Mouse (Mus musculus) c-Kit-positive CD71-negative TER-119-negative erythroid progenitor cells, embryonic 14.5 days (primary cell): ENCODE measurements around the gene Tom1l1.

ENCODE experiments used
- DNase-seq: peaks from one replicate; pipeline ENCODE4 v3.0.0-alpha.2; 2013; ENCODE audit warnings: low read depth

The Tom1l1 gene

DNA sequence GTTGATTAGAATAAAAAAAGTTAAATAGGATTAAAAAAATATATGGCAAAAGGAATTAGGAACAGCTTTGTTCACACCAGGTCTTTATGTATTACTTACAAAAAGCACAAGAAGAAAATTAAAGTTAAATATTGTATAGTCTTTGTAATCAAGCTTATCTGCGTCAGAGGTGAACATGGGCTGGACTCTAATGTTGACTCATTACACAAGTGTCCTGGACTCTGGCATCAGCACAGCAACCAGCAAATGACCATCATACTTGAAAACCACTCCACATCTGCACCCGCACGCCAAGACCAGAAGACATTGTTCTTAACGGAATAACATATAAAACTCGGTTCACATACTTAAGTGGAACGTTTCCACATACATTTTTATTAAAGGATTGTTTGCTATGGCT is 20.8 kb downstream of the Tom1l1 start:
- no peak for DNase-seq

GRCm38 (mm10) chr11:90666916-90667315 is 21.2 kb downstream of the Tom1l1 start:
- DNase-seq = no peak

- no peak for DNase-seq
Measured at GRCm38 (mm10) chr11:90666144-90666757, 21.9 kb downstream of the Tom1l1 start.

DNA sequence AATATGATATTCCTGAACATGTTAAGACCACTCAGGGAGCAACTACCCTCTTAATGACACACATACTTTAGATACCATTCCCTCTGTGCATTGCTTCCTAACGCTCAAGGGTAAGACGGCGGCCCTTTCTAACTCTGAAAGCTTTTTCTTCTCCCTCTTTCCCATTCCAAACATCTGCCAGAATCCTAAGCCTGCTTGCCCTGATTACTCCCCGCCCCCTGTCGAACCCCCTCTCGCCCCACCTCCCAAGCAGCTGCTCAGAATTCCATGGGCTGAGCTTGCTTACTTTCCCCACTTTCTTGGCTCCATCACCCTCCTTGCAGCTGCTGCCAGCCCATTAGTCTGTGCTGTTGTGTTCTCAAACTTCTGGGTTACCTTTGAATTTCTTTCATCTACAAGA is 23.0 kb downstream of the Tom1l1 start:
- DNase-seq = no peak

GRCm38 (mm10) chr11:90664345-90664986 is 23.7 kb downstream of the Tom1l1 start:
- no peak for DNase-seq

DNA sequence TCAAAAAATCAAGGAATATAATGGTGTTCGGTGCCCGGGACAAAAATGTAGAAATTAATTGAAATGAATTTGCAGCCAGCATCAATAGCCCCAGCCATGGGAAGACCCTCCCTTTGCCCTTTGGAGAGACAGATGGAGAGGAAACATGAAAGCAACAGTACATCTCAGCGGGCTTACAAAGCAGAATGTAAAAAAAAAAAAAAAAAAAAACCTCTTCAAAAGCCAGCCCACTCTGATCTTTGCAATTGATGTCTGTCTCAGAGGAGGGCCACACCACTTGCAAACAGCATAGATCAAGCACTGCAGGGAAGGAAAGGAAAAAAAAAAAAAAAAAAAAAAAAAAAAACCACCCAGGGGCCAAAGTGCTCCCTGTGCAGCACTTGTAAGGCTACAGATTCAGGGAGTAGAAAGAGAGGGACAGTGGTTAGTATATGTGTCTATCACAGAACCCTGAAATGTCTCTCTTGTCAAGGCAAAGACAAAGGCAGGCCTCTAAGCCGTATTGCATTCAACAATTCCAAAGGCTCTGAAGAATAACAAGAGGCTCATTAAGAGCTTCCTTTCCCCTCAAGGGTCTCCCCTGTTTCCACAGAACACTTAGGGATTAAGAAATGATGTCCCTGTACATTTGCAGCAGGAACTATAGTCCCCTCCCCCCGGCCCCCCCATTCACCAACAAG is 24.4 kb downstream of the Tom1l1 start:
- DNase-seq = no peak

- DNase-seq = no peak
Measured at GRCm38 (mm10) chr11:90663052-90663451, 25.1 kb downstream of the Tom1l1 start.

DNA sequence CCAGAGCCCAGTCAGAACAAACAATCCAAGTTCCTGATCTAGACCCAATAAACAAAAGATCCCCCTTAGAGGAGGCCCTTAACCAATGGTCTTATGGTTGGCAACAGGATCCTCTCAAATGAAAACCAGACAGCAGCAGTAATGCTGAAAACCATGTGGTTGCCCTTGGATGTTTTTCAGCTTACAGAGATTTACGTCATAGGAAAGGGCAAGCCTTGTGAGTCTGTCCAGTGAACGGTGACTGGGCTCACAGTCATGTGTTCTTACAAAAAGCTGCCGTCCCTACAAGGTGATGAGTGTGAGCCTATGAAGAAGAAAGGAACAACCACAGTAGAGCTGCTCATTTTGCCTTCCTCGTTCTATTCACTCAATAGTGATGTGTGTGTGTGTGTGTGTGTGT is 27.5 kb downstream of the Tom1l1 start:
- no peak for DNase-seq

- no peak for DNase-seq
Measured at GRCm38 (mm10) chr11:90657527-90657926, 30.6 kb downstream of the Tom1l1 start.

- no peak for DNase-seq
Measured at GRCm38 (mm10) chr11:90652603-90653002, 35.6 kb downstream of the Tom1l1 start.

DNA sequence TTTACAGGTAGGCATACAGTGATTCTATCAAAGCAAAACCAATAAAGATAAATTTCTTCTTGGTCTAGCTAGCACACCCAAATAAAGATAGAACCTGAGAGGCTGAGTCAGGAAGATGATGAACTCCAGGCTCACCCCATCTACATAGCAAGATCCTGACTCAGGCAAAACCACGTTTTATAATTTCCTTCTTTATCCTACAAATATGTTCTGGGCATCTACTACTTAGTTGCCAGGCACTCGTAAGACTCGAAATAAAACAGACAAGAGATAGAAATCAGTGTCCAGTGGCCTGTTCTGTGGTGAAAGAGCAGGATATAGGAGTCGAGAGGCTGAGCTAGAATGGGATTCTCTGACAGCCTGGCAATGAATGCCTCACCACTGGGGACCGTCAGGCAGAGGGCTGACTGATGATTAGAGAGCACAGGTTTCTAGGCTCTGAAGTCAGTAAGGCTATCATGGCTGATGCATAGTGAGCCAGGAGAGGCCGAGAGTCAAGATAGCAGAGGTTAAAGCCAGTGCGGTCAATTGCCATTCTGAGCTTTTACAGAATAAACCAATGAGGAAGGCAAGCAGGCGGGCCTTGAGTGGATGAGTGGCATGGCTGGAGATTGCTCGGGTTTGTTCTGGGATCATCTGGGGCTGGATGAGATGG is 37.8 kb downstream of the Tom1l1 start:
- no peak for DNase-seq

DNA sequence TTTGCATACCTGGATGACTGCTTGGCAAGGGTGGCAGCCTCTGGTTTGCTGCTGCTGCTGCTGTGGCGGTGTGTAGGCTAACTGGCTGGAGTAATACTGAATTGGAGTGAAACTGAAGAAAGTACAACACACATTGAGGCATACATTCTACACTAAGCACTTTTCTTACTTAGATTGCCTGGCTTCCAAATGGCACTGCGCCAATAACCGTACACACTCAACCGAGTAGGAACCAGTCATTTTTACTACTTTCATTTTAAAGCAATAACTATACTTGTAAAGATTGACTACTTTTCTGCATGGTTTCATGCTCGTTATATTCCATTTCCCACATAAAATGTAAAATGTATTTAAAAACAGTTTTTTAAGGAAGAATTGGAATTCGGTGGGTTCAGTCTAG is 38.4 kb downstream of the Tom1l1 start:
- no peak for DNase-seq

- DNase-seq = no peak
Measured at GRCm38 (mm10) chr11:90638312-90638830, 49.8 kb downstream of the Tom1l1 start.

GRCm38 (mm10) chr11:90637440-90638311 is 50.5 kb downstream of the Tom1l1 start, which contains the start of the genes Stxbp4 and Cox11:
Gene Stxbp4 (minus strand): TSS chr11:90638084.
Gene Cox11 (plus strand): TSS chr11:90638173.
- peak; percentile 88 for DNase-seq

DNA sequence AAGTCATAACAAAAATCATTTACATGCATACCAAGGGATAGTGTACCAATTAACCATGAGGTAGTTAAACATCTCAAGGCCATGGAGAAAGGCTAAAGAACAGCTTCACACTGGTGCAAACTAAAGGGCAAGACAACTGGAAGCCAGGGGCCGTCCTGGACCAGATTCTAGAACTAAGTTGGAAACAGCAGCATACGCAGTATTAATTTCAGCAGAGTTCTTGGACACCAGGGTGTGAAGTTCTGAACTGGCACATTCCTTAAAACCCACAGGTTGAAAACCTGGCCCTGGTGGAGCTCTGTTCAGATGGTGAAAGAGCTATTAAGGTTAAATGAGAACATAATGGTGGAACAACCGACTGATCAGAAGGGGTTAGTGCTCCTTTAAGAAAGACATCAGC is 53.5 kb downstream of the Tom1l1 start:
- no peak for DNase-seq

DNA sequence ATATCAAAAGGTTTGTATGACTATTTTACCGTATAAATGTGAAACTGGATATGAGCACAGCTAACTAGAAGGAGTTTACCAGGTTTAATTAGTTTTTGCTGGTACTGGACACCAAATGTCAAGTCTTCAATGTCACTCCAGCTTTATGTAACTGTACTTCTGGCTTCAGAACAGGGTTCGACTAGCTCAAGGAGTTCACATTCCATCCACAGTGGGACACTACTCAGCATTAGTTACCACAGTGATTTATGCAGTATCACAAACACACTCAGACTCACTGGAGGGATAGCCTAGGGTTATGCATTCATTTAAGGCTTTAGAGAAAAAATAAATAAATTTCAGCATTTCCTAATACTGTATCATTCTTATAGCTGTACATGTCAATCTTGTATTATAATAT is 55.7 kb downstream of the Tom1l1 start:
- DNase-seq = no peak

- DNase-seq = no peak
Measured at GRCm38 (mm10) chr11:90627751-90628150, 60.4 kb downstream of the Tom1l1 start.

- DNase-seq = no peak
Measured at GRCm38 (mm10) chr11:90625174-90625573, 63.0 kb downstream of the Tom1l1 start.

GRCm38 (mm10) chr11:90623477-90623876 is 64.7 kb downstream of the Tom1l1 start:
- peak; percentile 46 for DNase-seq

DNA sequence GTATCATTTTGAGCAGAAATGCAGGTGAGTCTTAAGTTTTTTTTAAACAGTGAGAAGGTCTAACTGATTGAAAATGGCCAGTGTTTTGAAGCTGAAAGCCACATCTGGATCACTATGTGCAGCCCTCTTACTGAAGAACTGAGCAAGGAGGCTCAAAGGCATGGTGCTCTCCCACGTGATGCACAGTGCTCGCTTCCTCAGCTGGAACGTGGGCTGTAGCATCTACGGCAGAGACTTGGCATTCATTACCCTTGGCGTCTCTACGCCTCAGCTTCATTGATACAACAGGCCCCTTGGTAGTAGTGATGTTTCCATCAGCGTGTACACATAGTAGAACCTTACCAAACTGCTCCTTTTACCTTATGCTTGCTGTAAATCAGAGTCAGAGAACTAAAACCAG is 65.7 kb downstream of the Tom1l1 start:
- DNase-seq = no peak

DNA sequence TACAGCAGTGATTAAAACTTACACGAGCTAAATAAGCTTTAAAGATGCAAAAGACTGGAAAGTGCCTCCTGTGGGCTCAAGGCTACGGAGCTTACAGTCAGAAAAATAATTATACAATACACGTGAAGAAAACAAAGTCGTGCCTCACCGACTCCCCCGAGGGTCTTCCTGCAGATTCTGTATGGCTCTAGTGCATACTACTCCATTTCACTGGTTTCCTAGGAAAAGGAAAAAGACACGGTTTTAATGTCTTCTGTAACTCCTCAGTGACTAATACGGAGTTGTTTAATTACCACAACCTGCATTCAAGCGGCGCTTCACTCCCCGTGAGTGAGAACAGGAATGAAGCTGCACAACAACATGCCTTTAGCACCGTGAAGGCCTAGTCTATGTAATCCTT is 66.1 kb downstream of the Tom1l1 start:
- no peak for DNase-seq

GRCm38 (mm10) chr11:90616431-90616830 is 71.7 kb downstream of the Tom1l1 start:
- DNase-seq = no peak
